Mouse (Mus musculus): ENCODE data around the gene Sla2.

- TF ChIP-seq CTCF (IDR thresholded peaks at IDR 0.05; ENCODE audit: extremely low read depth, insufficient read depth, low read length): no peak
- TF ChIP-seq POLR2A (IDR thresholded peaks at IDR 0.05; ENCODE audit: extremely low read depth, insufficient read depth, low read length): no peak
Observed at GRCm38 (mm10) chr2:156843331-156843730, 43.7 kb downstream of the Sla2 start.

Measured in cortical plate, adult 2 months (tissue).